Mouse (Mus musculus): ENCODE measurements around the gene Prkd2. TPM values are rescaled to one million over a fixed set of nuclear protein-coding genes. Genes with fewer than 3 reads are reported as not detected.

The Prkd2 gene
- polyA plus RNA-seq, 1 experiment from 2014 or later: 11.2 TPM

DNA sequence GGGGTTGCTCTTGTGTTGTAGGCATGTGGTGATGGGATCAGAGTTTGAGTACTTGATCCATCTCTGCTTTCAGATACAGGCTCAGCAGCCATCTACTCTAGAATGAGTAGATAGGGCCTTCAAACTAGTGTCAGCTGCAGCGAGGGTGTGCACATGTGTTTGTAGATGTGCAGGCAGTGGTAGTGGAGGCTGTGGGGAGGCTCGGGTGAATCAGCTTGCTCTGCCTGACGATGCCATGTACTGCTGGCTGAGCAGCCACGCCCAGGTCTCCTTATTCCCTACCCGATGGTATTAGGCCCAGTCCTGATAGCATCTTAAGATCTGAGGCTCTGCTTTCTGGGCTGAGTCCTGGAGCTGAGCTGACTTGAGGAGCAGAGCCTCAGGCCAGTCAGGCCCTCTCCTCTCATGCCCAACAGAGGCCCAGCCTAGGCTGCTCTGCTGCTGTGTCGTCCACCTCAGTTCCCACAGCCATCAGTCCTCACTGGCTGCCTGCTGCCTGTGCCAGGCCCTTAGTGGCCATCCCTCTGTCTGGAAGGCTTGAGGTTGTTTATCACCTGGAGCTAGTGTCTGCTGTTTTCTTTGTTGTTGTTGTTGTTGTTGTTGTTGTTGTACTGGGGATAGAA, 3.8 kb upstream of the Prkd2 start:
- Histone ChIP-seq H3K4me3 (ENCODE audit: low read depth, low read length) (no peak overlapping the region), H3K9me3 (ENCODE audit: control insufficient read depth, low read length) (no peaks in the 10 kb centered on the region), H3K9ac (ENCODE audit: low read length) (no peak overlapping the region), H3K4me1 (ENCODE audit: control insufficient read depth, insufficient read depth, low read length) (peaks cover 4% of the 10 kb centered on the region), H3K27me3 (ENCODE audit: control insufficient read depth, insufficient read depth, low read length) (no peaks in the 10 kb centered on the region), H3K36me3 (ENCODE audit: control insufficient read depth, insufficient read depth, low read length) (peaks cover 26% of the 10 kb centered on the region), H3K27ac (ENCODE audit: low read depth, low read length) (no peak overlapping the region), H3K4me2 (ENCODE audit: low read depth) (no peak overlapping the region)
- ATAC-seq (ENCODE audit: insufficient read depth, low FRiP score, low TSS enrichment) (no peak), DNase-seq (ENCODE audit: low spot score) (no peak)
- 88% methylated on average over 6 of the region's 6 CpGs for WGBS

DNA sequence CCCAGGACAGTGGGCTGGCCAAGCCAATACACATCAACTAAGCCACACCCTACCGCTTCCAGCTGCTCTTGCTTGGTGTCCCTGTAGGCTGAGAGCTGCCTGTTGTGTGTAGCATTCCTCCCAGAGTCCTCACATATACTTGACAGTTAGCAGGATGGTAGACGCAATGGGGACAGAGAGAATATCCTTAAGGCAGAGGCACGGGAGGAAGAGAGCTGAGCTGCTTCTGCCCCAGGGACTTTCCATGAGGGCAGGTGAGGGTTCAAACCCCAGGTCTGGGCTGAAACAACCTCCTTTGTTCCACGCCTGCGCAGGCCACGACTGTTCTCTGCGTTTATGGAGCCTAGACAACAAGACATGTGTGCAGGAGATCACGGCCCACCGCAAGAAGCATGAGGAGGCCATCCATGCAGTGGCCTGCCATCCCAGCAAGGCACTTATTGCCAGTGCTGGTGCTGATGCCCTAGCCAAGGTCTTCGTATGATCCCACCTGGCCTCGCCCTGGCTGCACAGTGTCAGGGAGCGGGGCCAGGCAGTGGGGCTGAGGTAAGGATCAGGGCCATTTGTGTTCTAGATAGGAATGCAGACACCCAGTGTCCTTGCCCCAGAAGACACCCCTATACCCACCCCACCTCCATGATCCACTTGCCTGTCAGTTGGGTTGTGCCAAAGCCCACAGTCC, 3.1 kb upstream of the Prkd2 start:
- Histone ChIP-seq H3K4me2 (ENCODE audit: low read depth) (no peak overlapping the region), H3K9me3 (ENCODE audit: control insufficient read depth, low read length) (no peaks in the 10 kb centered on the region), H3K27me3 (ENCODE audit: control insufficient read depth, insufficient read depth, low read length) (no peaks in the 10 kb centered on the region), H3K4me1 (ENCODE audit: control insufficient read depth, insufficient read depth, low read length) (peaks cover 10% of the 10 kb centered on the region), H3K36me3 (ENCODE audit: control insufficient read depth, insufficient read depth, low read length) (peaks cover 22% of the 10 kb centered on the region), H3K4me3 (ENCODE audit: low read depth, low read length) (no peak overlapping the region), H3K9ac (ENCODE audit: low read length) (no peak overlapping the region), H3K27ac (ENCODE audit: low read depth, low read length) (no peak overlapping the region)
- ATAC-seq (ENCODE audit: insufficient read depth, low FRiP score, low TSS enrichment) (no peak), DNase-seq (ENCODE audit: low spot score) (no peak)
- WGBS: 97% methylated on average over 12 of the region's 12 CpGs

GRCm38 (mm10) chr7:16840109-16840491, 2.6 kb upstream of the Prkd2 start:
- no peaks in the 10 kb centered on the region for H3K27me3 ChIP-seq (ENCODE audit: control insufficient read depth, insufficient read depth, low read length)
- H3K9ac ChIP-seq (ENCODE audit: low read length): no peak overlapping the region
- peaks cover 10% of the 10 kb centered on the region for H3K4me1 ChIP-seq (ENCODE audit: control insufficient read depth, insufficient read depth, low read length)
- DNase-seq (ENCODE audit: low spot score) (no peak), ATAC-seq (ENCODE audit: insufficient read depth, low FRiP score, low TSS enrichment) (no peak)
- no peak overlapping the region for H3K27ac ChIP-seq (ENCODE audit: low read depth, low read length)
- peaks cover 21% of the 10 kb centered on the region for H3K36me3 ChIP-seq (ENCODE audit: control insufficient read depth, insufficient read depth, low read length)
- H3K4me2 ChIP-seq (ENCODE audit: low read depth): no peak overlapping the region
- no peaks in the 10 kb centered on the region for H3K9me3 ChIP-seq (ENCODE audit: control insufficient read depth, low read length)
- no peak overlapping the region for H3K4me3 ChIP-seq (ENCODE audit: low read depth, low read length)
- 83% methylated on average over 2 of the region's 2 CpGs for WGBS

- Histone ChIP-seq H3K4me2 (ENCODE audit: low read depth) (no peak overlapping the region), H3K4me1 (ENCODE audit: control insufficient read depth, insufficient read depth, low read length) (peaks cover 14% of the 10 kb centered on the region), H3K27ac (ENCODE audit: low read depth, low read length) (no peak overlapping the region), H3K4me3 (ENCODE audit: low read depth, low read length) (no peak overlapping the region), H3K36me3 (ENCODE audit: control insufficient read depth, insufficient read depth, low read length) (peaks cover 20% of the 10 kb centered on the region), H3K27me3 (ENCODE audit: control insufficient read depth, insufficient read depth, low read length) (no peaks in the 10 kb centered on the region), H3K9ac (ENCODE audit: low read length) (no peak overlapping the region), H3K9me3 (ENCODE audit: control insufficient read depth, low read length) (no peaks in the 10 kb centered on the region)
- no peak for ATAC-seq (ENCODE audit: insufficient read depth, low FRiP score, low TSS enrichment)
- WGBS: 67% methylated on average over 4 of the region's 4 CpGs
- no peak for DNase-seq (ENCODE audit: low spot score)
These were observed 1.6 kb upstream of the Prkd2 start for GRCm38 (mm10) chr7:16841078-16841477.

DNA sequence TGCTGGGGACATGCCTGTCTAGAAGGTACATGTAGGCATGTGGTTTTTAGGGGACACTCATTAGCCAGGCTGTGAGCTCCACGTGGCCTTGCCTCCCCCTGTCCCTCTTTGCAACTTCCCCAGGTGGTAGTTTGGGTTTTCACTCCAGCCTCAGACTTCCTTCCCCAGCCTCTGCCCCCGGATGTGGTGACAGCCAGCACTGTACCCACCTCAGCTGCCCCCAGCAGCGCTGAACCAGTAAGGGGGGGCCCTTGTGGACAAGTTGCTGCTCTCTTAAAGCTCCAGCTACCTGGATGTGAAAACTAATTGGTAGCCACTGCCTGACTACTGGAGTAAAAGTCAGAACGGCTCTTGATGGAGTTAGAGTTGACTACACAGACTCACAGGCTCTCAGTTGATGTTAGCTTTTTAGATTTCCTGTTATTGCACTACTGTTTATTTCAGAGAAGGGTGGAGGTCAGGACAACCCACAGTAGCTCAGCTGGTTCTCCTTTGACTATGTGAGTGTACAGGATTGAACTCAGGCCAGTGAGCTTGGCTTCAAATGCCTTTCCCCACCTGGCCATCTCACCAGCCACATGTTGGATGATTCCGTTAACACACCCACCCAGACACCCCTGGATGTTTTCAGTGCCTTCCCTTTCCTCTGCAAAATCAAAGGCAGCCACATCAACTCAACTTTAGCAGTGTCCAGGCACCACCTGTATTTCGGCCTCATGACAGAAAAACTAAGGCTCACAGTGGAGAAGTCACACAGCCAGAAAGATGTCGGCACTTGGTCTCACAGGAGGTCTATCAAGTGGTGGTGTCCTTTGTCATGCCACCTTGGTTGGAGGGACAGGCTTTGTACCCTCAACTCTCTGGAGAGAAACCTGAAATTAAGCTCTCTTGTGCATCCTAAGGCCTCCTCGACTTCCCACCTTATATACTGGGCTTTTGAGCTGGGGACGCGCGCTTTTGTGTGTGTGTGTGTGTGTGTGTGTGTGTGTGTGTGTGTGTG, 841 bp upstream of the Prkd2 start:
- H3K27me3 ChIP-seq (ENCODE audit: control insufficient read depth, insufficient read depth, low read length): no peaks in the 10 kb centered on the region
- no peak overlapping the region for H3K9ac ChIP-seq (ENCODE audit: low read length)
- peak overlapping the region; percentile 56 for H3K4me3 ChIP-seq (ENCODE audit: low read depth, low read length)
- peaks cover 14% of the 10 kb centered on the region for H3K4me1 ChIP-seq (ENCODE audit: control insufficient read depth, insufficient read depth, low read length)
- DNase-seq (ENCODE audit: low spot score): no peak
- H3K27ac ChIP-seq (ENCODE audit: low read depth, low read length): no peak overlapping the region
- no peaks in the 10 kb centered on the region for H3K9me3 ChIP-seq (ENCODE audit: control insufficient read depth, low read length)
- peaks cover 20% of the 10 kb centered on the region for H3K36me3 ChIP-seq (ENCODE audit: control insufficient read depth, insufficient read depth, low read length)
- H3K4me2 ChIP-seq (ENCODE audit: low read depth): peak overlapping the region; percentile 94
- 41% methylated on average over 11 of the region's 11 CpGs for WGBS
- ATAC-seq (ENCODE audit: insufficient read depth, low FRiP score, low TSS enrichment): no peak

DNA sequence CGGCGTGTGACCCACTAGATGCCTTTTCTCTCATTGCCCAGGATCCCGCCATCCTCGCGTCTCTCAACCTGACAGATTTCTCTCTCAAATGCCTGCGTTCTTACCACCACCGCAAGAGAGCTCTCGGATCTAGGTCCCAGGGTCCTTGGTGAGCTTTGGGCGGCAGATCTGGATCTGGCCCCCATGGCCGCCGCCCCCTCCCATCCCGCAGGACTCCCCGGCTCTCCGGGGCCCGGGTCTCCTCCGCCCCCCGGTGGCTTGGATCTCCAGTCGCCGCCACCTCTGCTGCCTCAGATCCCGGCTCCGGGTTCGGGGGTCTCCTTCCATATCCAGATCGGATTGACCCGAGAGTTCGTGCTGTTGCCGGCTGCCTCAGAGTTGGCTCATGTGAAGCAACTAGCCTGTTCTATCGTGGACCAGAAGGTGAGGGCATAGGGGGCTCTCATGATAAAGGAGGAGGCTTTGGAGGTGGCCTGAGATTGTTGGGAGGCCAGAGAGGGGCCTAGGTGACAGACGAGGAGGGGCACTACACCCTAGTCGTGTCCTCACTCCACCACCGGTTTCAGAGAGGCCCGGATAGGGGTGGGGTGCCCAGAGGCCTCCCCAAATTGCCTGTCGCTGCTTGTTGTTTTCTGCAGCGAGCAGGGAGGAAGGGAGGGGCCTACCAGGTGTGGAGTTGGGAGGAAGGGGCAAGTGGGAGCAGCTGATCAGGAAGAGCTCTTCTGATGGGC, 904 bp downstream of the Prkd2 start:
- ATAC-seq (ENCODE audit: insufficient read depth, low FRiP score, low TSS enrichment) (no peak), DNase-seq (ENCODE audit: low spot score) (no peak)
- H3K9ac ChIP-seq (ENCODE audit: low read length): peak overlapping the region; percentile 71
- 2% methylated on average over 33 of the region's 33 CpGs for whole genome bisulfite sequencing
- H3K36me3 ChIP-seq (ENCODE audit: control insufficient read depth, insufficient read depth, low read length): peaks cover 11% of the 10 kb centered on the region
- peak overlapping the region; percentile 94 for H3K4me2 ChIP-seq (ENCODE audit: low read depth)
- H3K27ac ChIP-seq (ENCODE audit: low read depth, low read length): no peak overlapping the region
- peaks cover 14% of the 10 kb centered on the region for H3K4me1 ChIP-seq (ENCODE audit: control insufficient read depth, insufficient read depth, low read length)
- peak overlapping the region; percentile 56 for H3K4me3 ChIP-seq (ENCODE audit: low read depth, low read length)
- H3K9me3 ChIP-seq (ENCODE audit: control insufficient read depth, low read length): no peaks in the 10 kb centered on the region
- no peaks in the 10 kb centered on the region for H3K27me3 ChIP-seq (ENCODE audit: control insufficient read depth, insufficient read depth, low read length)

DNA sequence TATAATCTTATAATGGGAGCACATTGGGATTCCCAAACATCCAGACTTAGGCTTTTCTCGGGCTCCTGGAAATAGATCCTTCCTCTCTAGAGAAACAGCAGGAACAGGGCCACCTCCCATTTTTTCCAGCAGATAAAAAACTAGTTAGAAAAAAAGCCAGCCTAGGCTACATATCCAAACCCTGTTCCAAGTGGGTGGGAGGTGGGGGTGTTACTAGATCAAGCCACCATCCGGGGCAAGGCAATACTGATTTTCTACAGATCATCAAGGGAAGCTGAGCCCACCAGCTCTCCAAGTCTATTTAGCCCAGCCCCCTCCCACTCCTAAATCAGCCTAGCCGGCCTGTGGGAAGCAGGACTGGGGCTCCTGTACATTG, 2.0 kb downstream of the Prkd2 start:
- H3K9ac ChIP-seq (ENCODE audit: low read length): no peak overlapping the region
- H3K36me3 ChIP-seq (ENCODE audit: control insufficient read depth, insufficient read depth, low read length): peaks cover 8% of the 10 kb centered on the region
- peaks cover 14% of the 10 kb centered on the region for H3K4me1 ChIP-seq (ENCODE audit: control insufficient read depth, insufficient read depth, low read length)
- no peak for ATAC-seq (ENCODE audit: insufficient read depth, low FRiP score, low TSS enrichment)
- no peak overlapping the region for H3K4me3 ChIP-seq (ENCODE audit: low read depth, low read length)
- H3K27ac ChIP-seq (ENCODE audit: low read depth, low read length): no peak overlapping the region
- no peaks in the 10 kb centered on the region for H3K9me3 ChIP-seq (ENCODE audit: control insufficient read depth, low read length)
- DNase-seq (ENCODE audit: low spot score): no peak
- H3K27me3 ChIP-seq (ENCODE audit: control insufficient read depth, insufficient read depth, low read length): no peaks in the 10 kb centered on the region
- H3K4me2 ChIP-seq (ENCODE audit: low read depth): peak overlapping the region; percentile 12
- 56% methylated on average over 3 of the region's 3 CpGs for WGBS

- WGBS: 38% methylated on average over 14 of the region's 14 CpGs
- Histone ChIP-seq H3K27ac (ENCODE audit: low read depth, low read length) (no peak overlapping the region), H3K9ac (ENCODE audit: low read length) (0 out of 2 replicates have a peak overlapping the region, but pooled peaks have one; percentile 22), H3K36me3 (ENCODE audit: control insufficient read depth, insufficient read depth, low read length) (peaks cover 8% of the 10 kb centered on the region; the same call in 1 of the 2 replicates), H3K4me1 (ENCODE audit: control insufficient read depth, insufficient read depth, low read length) (peaks cover 14% of the 10 kb centered on the region), H3K4me3 (ENCODE audit: low read depth, low read length) (0 out of 2 replicates have a peak overlapping the region, but pooled peaks have one; percentile 6), H3K27me3 (ENCODE audit: control insufficient read depth, insufficient read depth, low read length) (no peaks in the 10 kb centered on the region), H3K4me2 (ENCODE audit: low read depth) (peak overlapping the region; percentile 12), H3K9me3 (ENCODE audit: control insufficient read depth, low read length) (no peaks in the 10 kb centered on the region)
- ATAC-seq (ENCODE audit: insufficient read depth, low FRiP score, low TSS enrichment): no peak
- DNase-seq (ENCODE audit: low spot score): no peak
These were observed 2.5 kb downstream of the Prkd2 start for GRCm38 (mm10) chr7:16845072-16845819.

Measured in neural tube, embryonic 11.5 days (tissue).